Mouse (Mus musculus): Measurements from ENCODE around the gene Btg2.

DNA sequence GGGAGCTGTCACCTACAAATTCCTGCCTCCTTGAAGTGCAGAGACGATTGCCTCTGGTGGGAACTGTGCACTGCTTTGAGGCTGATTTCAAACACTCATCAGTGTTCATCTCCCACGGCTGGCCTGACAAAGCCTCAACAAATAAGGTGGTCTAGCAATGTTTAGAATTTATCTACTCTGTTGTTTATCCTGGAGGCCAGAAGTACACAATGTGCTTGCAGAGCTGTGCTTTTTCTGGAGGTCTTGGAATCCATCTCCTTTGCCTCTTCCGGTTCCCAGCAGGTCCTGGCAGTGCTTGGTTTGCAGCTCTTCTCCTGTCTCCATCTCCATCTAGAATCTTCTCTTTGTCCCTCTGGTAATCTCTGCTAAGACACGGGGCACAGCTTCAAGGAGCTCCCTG is 22.6 kb downstream of the Btg2 start:
- no peak for TF ChIP-seq POLR2A (IDR thresholded peaks at IDR 0.05; ENCODE audit: control insufficient read depth, extremely low read depth, insufficient read depth, low read length, poor library complexity)
- no peak for TF ChIP-seq CTCF (IDR thresholded peaks at IDR 0.05; ENCODE audit: borderline replicate concordance, control insufficient read depth, extremely low read depth, insufficient read depth, low read length, poor library complexity)
